In the genomic region with DNA sequence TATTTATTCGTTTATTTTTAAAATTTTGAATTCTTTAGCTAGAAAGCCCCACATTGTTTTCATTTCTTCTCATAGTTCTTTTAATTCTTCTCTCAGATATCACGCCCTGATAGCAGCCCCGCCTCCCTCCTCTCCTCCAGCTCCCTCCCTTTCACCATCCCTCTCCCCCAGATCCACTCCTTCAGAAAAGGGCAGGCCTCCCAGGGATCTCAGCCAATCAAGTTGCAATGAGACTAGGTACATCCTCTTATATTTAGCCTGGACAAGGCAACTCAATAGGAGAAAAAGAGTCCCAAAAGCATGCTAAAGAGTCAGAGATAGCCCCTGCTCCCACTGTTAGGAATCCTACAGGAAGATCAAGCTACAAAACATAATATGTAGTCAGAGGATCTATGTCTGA, we compare ENCODE assay signal across 19 mouse cellular contexts. TPM values are rescaled to one million over a fixed set of nuclear protein-coding genes. Genes with fewer than 3 reads are reported as not detected.
"Had no signal": no experiment of that assay in that cellular context is flagged by ENCODE, and none has a peak within 500 bp of the region (broad histone marks: within the 10 kb centered on the region; RNA-seq: fewer than 3 reads in every experiment).

No protein-coding gene starts in this region.

- DNase-seq: lung, adult 18-20 months; lung, embryonic 14.5 days; lung, postnatal 10 days; lung, postnatal 4 days; midbrain, embryonic 14.5 days; right cerebral cortex, postnatal 14 days; spleen, adult 18-20 months; thymus, adult 18-20 months; thymus, postnatal 14 days; thymus, postnatal 36 days had no signal

- H3K9ac ChIP-seq: lung, embryonic 14.5 days; midbrain, embryonic 12.5 days; neural tube, embryonic 12.5 days had no signal

- H3K27me3 ChIP-seq: midbrain, embryonic 12.5 days; neural tube, embryonic 12.5 days had no signal

- H3K4me3 ChIP-seq: midbrain, embryonic 10.5 days; midbrain, embryonic 12.5 days; myocyte; neural tube, embryonic 12.5 days had no signal

- H3K27ac ChIP-seq: midbrain, embryonic 10.5 days; midbrain, embryonic 12.5 days; neural tube, embryonic 12.5 days had no signal

- H3K9me3 ChIP-seq: midbrain, embryonic 10.5 days; midbrain, embryonic 12.5 days; neural tube, embryonic 12.5 days had no signal

RNA-seq across cellular contexts. Expression of a gene that starts 2.5 kb away (rescaled TPM):
- total RNA-seq: neutrophil, adult 5-6 weeks had no signal
- polyA plus RNA-seq: small intestine, adult 2 months had no signal

RNA-seq across cellular contexts. Expression of a gene that starts 9.1 kb away (rescaled TPM):
- total RNA-seq: megakaryocyte-erythroid progenitor cell, adult 5-6 weeks had no signal
- polyA plus RNA-seq: midbrain, embryonic 12.5 days; myocyte had no signal

RNA-seq across cellular contexts. Expression of a gene that starts 19.1 kb away (rescaled TPM):
- total RNA-seq: megakaryocyte-erythroid progenitor cell, adult 5-6 weeks had no signal
- polyA plus RNA-seq: lung, embryonic 14.5 days; midbrain, embryonic 12.5 days; midbrain, embryonic 14.5 days; myocyte; neural tube, embryonic 12.5 days; stomach, embryonic 14.5 days; stomach, embryonic 16.5 days had no signal

RNA-seq across cellular contexts. Expression of a gene that starts 19.3 kb away (rescaled TPM):
- polyA plus RNA-seq: stomach, embryonic 14.5 days had no signal
